Mouse (Mus musculus): ENCODE results near the gene Rapgef2.

Rapgef2 gene

DNA sequence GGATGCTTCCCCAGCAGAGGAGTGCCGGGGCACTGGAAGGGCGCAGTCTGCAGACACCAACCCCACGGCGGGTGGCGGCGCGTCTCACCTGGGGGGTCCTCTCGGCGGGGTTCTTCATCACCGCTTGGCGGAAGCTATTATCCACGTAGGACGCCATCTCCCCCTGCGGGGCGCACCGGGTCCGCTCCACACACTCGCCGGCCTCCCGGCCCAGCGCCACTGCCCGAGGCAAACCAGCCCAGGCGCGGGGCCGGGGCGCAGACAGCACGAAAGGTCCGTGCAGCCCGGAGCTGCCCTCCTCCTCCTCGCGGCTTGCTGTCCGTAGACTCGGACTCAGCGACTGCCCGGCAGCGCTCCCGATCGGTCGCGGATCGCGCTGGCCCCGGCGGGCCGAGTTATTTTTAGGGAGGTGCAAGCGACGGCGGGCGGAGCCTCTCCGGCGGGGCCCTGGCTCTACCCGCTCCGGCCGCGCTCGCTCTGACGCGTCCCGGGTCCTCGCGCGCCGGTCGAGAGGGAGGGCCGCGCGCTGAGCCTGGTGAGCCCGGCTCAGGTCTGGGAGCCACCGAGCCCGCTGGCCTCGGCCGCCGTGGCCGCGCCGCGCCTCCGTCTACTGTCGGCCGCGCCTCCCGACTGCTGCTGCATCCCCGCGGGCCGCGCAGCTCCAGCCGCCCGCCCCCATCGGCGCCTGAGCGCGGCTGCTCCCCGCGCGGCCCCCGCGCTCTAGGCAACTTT is at the start of gene Rapgef2:
TSS of gene Rapgef2 (minus strand) at position 142 of the 732 bp plus-strand sequence.
- DNase-seq: peak; percentile 76 to 85

DNA sequence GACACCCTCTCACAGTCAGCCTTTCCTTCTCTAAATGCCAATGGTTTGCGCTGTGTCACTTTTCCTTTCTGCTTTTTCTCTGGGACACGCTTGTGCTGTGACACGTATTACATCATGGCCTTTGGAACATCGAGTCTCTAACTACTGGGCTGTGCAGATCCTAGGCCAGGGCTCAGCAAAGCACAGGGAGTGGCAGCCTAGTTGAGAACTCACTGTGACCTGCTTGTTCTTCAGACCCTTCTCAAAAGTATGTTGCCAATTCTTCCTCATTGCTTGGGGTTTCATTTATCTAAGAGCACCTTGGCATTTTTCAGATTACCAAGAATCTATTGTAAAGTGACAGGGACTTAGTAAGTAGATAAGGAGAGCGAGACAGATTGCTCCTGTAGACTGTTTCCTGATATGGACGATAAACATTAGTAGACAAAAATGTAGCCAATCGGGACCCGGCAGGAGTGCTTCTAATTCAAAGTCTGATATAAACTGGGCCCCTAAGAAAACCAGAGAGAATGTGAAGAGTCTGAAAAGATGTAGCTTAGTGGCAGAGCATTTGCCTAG is 47.4 kb upstream of the Rapgef2 start:
- no peak for DNase-seq

- no peak for DNase-seq
Measured at GRCm38 (mm10) chr3:79333051-79333450, 46.7 kb upstream of the Rapgef2 start.

DNA sequence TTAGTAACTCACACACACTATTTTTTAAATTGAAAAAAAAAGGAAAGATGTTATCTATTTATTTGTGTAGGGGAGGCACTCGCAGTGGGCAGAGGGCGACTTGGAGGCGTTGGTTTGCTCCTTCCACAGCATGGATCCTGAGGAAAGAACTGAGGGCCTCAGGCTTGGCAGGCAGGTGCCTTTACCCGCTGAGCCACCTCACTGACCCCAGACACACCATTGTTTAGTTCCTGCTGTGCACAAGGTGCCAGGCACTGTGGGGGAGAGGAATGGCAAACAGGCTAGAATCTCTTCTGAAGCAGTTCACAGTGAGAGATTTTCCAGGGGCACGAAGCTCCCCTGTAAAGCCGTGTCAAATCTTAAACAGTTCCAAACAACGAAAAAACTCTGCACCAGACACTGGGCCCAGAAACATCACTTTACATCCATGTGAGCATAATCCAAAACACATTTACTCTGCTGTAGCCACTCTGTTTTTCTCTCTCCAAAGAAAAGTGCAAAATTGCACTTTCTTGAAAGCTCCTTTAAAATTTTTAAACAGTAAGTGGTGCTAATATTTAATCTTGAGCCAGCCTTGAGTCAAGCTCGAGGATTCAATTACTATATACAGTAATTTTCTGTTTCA is 43.5 kb upstream of the Rapgef2 start:
- DNase-seq: no peak

DNA sequence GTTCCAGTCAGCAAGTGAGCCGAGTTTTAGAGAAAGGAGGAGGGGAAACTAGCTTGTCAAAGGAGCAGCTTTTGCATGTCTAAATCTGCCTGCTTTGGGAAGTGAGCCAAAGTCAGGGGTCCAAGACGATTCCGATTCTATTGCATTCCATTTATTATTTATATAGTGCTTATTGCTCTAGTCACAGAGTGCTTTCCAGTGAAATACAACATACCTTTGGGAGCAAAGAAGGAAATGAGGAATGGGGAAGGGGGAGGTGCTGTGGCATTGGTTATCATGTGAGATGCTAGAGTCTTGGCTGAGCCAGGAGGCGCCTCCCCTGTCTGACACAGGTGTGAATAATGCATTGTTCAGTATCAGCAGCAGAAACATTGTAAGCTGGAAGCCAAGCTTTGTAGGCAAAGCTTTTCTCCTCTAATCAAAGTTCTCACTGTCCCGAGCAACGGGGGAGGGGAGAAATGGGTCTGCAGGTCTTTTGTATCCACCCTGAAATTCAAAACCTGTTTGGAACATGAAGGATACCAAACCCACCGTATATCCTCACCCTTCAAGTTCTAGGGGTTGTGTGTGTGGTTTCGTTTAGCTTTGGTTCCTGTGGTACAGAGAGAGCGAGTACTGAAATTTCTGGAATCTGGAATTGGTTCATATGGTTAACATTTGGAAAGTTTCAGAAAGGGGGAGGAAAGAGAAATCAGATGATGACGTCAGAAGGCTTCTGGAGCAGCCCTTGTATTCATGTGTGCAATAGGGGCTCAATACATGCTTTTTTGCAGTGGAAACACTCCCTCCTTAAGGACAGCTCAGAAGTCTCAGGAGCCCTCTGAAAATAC is 38.6 kb upstream of the Rapgef2 start:
- DNase-seq: no peak

- no peak for DNase-seq
Measured at GRCm38 (mm10) chr3:79314006-79314698, 27.8 kb upstream of the Rapgef2 start.

DNA sequence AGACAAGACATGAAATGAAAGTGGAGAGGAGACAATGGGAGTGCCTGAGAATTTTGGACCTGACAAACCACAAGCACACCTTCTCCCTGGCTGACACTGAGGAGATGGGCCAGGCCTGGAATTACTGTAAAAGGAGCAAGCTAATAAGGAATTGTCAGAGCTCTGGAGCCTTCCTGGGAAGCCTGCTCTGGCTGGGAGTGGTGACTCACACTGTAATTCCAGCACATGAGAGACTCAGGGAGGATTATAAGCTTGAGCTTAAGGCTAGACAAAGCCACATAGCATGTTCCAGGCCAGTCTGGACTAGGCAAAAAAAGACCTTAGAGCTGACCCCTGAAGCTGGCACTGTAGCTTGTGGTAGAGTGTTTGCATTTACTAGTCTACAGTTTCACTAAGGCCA is 25.6 kb upstream of the Rapgef2 start:
- DNase-seq: no peak

DNA sequence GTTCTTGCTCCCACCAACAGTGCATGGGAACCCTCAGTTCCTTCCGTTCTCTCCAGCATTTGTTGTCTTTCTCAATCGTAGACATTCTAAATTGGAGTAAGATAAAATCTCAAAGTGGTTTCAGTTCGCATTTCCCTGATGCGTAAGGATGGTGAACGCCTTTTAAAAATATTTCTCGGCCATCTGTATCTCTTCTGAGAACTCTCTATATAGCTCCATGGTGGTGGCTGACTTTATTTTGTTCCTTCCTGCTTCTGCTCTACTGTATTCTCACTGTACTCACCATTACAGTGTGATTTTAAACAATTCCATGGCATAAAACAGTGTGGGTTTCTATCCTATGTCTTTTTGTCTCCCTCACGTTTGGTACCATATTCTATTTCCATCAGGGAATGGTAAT is 23.9 kb upstream of the Rapgef2 start:
- no peak for DNase-seq

DNA sequence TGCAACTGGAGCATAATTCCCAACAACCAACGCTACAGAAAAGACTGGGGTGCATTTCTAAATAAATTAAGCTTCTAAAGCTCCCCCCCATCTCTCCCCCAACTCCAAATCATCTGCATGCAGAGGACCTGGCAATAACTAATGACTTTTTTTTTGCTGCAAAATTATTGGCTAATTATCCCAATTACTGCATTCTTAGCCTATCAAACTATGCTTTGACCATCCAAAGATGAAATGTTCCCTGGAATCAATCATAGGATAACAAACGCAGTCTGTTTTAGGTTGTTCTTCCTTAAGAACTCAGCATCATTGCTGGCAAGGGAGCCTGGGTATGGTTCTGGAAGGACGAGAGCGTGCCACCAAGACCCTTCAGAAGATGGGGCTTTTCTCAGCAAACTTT is 22.3 kb upstream of the Rapgef2 start:
- no peak for DNase-seq

GRCm38 (mm10) chr3:79299401-79299800 is 13.1 kb upstream of the Rapgef2 start:
- no peak for DNase-seq

- DNase-seq: no peak
Measured at GRCm38 (mm10) chr3:79297281-79297680, 11.0 kb upstream of the Rapgef2 start.

DNA sequence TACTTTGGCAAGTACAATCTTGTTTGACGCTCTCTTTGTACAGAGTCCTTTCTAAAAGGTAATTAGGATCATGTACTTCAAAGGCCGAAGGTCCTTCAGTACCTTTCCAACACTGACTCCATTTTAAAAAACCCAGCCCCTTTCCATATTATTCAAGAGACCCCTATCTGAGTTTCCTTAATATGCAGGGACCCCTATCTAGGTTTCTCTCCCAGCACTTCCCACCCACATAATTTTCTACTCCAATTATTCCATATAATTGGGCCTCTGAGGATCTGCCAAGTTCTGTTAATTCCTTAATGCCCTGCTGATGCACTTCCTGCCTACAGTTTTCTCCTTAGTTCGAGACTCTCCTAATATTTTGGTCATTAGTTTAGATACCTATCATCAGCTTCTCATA is 10.3 kb upstream of the Rapgef2 start:
- DNase-seq: no peak

DNA sequence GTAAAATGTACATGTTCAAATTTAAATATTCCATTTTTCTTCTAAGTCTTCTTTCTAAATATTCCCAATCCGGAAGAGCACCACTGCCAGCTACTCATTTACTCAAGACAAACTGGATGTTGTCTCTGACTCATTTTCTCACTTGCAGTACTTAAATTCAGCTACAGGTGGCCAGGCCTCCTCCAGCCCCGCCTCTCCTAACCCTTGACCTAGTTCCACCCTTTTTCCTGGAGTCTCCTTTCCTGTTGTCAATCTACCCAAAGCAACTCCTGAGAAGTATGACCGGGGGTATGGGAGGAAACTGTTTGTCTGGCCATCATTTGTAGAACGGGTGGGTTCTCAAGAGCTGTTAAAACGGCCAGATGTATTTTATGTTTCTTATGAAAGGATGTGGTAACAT is 9.7 kb upstream of the Rapgef2 start:
- DNase-seq: no peak

DNA sequence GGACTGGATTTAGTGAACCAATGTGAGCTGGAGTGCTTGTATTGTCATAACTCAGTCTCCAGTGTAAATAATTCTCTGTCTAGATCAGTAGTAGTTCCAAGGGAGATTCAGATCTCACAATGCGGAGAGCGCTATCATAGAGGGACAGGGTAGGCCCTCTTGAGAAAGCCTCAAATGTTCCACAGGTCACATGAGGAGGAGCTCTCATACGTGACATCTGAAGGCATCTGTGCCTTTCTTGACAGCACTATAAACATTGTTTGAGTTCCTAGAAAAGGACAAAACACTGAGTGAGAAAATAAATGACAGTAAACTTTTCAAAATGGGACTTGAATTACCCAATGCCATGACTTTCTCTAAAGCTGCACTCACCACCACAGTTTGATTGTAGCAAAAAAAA is 8.4 kb upstream of the Rapgef2 start:
- DNase-seq: no peak

DNA sequence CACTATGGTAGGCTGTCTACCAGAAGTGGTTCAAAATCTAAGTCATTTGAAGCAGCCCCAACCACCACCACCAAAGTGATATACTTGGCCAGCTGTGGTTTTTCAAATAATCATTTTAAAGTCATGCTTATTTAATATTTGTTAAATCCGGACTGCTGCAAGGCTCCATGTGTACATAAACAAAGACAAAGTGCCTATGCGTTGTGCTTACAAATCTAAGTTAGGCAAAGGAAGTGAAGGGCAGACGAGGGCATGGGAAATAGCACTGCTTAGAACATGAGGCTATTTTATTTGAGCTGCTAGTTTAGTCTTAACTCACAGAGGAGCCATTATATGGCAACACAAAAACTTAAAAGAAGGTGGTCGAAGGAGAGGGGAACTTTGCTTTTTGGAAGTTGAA is 6.7 kb upstream of the Rapgef2 start:
- no peak for DNase-seq

DNA sequence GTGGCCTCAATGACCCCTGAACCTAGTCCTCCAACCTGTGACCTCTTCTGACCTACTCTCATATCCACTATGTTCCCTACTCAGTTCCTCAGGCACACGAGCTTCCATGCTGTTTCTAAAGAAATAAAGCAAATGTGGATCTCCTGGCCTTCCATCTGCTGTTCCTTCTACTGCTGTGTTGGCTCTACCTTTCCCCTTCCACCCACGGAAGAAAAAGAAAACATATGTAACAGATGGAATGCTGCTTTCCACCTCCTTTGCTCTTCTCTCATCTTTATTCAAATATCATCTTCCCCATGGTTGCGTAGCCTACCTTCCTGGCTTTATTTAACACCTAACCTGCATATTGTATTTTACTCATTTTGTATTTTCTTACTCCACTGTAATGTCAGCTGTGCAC is 2.7 kb upstream of the Rapgef2 start:
- DNase-seq: no peak

GRCm38 (mm10) chr3:79287699-79288458 is 1.6 kb upstream of the Rapgef2 start:
- peak in 1 of 2 experiments; percentile 12 for DNase-seq

DNA sequence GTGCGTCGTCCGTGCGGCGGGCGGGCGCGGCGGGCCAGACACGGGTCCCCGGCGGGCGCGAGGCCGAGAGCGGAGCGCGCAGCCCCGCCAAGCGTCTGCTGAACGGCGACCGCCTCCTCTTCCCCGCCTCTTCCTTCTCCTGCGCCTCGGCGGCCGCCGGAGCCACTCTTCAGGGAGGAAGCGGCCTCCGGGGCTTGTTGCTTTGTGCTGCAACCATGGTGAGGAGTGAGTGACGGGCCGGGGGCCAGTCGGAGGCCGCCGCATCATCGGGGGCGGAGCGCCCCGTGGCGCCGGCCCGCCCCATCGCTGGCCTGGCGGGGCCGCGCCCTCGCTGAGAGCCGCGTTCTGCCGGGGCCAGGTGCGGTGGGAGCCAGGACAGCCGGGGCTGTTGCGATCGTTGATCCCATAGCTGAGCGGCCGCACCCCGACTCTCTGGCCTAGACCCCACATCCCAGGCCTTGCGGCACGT is 825 bp upstream of the Rapgef2 start:
- peak; percentile 96 for DNase-seq

DNA sequence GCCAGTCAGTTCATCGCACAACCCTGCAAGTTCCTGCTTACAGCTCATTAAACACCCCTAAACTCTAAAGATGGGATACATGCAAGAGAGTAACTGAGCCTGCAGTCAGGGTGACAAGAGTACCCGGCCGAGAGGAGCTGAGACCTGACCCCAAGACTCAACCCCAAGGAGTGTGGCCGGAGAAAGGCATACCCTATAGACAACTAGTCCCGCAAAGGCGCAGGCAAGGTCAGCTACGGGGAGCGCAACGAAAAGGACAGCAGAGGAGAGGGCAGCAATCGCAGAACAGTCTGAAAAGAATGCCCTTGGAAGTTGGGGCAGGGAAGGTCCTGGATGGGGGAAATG is 314 bp downstream of the Rapgef2 start:
- DNase-seq: no peak

GRCm38 (mm10) chr3:79285097-79285675 is 1.1 kb downstream of the Rapgef2 start:
- DNase-seq: peak; percentile 67 to 68

- no peak for DNase-seq
Measured at GRCm38 (mm10) chr3:79283976-79284375, 2.3 kb downstream of the Rapgef2 start.

DNA sequence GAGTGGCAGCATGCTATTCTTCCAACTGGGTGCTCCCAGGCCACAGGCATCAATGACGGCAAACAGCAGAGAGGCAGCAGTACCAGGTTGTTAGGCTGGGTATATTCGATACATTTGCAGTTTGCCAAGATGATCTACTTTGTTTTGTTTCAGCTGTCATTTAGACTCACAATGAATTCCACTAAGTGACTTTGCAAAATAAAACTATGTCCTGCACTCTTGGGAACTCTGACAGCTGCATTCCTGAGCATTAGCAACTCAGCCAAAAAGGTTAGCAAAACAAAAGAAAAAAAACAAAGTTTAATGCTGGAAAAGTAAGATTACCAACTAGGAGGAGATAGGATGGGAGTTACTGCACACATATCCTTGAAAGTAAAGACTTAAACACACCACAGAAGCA is 3.3 kb downstream of the Rapgef2 start:
- no peak for DNase-seq

Data from cerebellum, adult 18-20 months (tissue).